Comparison of ENCODE assay signal across 22 mouse cellular contexts in the genomic region with DNA sequence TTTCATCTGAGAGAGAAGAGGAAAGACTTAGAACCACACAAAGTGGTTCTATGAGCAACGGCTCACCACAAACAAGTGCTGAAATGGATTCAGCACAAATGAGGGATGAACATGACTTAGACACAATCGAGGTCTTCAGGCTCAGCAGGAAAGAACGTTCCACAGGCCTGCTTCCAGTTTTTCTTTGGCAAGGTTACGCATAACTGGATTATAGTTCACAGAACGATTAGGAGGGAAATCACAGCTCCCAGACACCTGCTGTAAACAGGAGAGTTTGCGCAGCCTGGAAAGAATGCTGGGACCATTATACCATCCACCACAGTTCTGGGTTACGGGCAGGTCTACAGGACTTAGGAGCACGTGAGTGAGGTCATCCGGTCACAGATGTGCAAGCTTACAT. TPM values are rescaled to one million over a fixed set of nuclear protein-coding genes. Genes with fewer than 3 reads are reported as not detected.
A peak's percentile ranks its signal among the peaks of the same experiment; 100 is the strongest.
DNase-seq lines count a peak whose midpoint lies in the region; ATAC-seq lines count a peak whose summit lies in the region.
"Had no signal": no experiment of that assay in that cellular context is flagged by ENCODE, and none has a peak within 500 bp of the region (broad histone marks: within the 10 kb centered on the region; RNA-seq: fewer than 3 reads in every experiment).

No protein-coding gene starts in this region.

- peaks cover 60% of the 10 kb centered on the region for H3K36me3 ChIP-seq in erythroblast, embryonic 14.5 days (ENCODE audit: control insufficient read depth)
- peaks cover 6% of the 10 kb centered on the region; the same call in 1 of the 2 replicates for H3K36me3 ChIP-seq in kidney, embryonic 16.5 days (ENCODE audit: insufficient read depth, low read length)
- H3K36me3 ChIP-seq in liver, embryonic 16.5 days (ENCODE audit: control insufficient read depth, insufficient read depth) = peaks cover 2% of the 10 kb centered on the region
- H3K36me3 ChIP-seq: limb, embryonic 13.5 days had no signal

- H3K4me3 ChIP-seq in erythroblast, embryonic 14.5 days (replicated peaks) = peak overlapping the region; percentile 63
- no peak overlapping the region for H3K4me3 ChIP-seq in kidney, embryonic 16.5 days (ENCODE audit: low read length)
- H3K4me3 ChIP-seq in brown adipose tissue, adult 24 weeks (ENCODE audit: insufficient read depth, low read depth, low read length) = no peak overlapping the region
- H3K4me3 ChIP-seq in liver, embryonic 16.5 days (ENCODE audit: low read depth, low read length) = peak overlapping the region; percentile 45
- H3K4me3 ChIP-seq: gastrocnemius, adult 2 months; hindbrain, embryonic 15.5 days; limb, embryonic 13.5 days; midbrain, embryonic 12.5 days; neural tube, embryonic 13.5 days had no signal

- H3K27me3 ChIP-seq in erythroblast, embryonic 14.5 days (ENCODE audit: control insufficient read depth) = no peaks in the 10 kb centered on the region
- H3K27me3 ChIP-seq in kidney, embryonic 16.5 days (ENCODE audit: insufficient read depth, low read length) = no peaks in the 10 kb centered on the region
- H3K27me3 ChIP-seq in liver, embryonic 16.5 days (ENCODE audit: control insufficient read depth, insufficient read depth, low read depth, low read length) = no peaks in the 10 kb centered on the region
- H3K27me3 ChIP-seq: hindbrain, embryonic 15.5 days; neural tube, embryonic 13.5 days had no signal

- no peak for DNase-seq in kidney, postnatal 25 days
- DNase-seq in left cerebral cortex, adult 9 months (ENCODE audit: low spot score in 2 of 2) = no peak
- DNase-seq: adrenal gland, postnatal 14 days; cerebellum, adult 11-12 months; cerebellum, postnatal 36 days; forebrain, postnatal 0 days; gastrocnemius, adult 2 months; heart, postnatal 36 days; right cerebral cortex, adult 18-20 months; thymus, postnatal 25 days had no signal

- no peak overlapping the region for H3K9ac ChIP-seq in kidney, embryonic 16.5 days (replicated peaks; ENCODE audit: low read length)
- peak overlapping the region; percentile 52 for H3K9ac ChIP-seq in liver, embryonic 16.5 days (ENCODE audit: low read depth, low read length)
- H3K9ac ChIP-seq: forebrain, postnatal 0 days; hindbrain, embryonic 15.5 days; limb, embryonic 13.5 days; midbrain, embryonic 12.5 days; neural tube, embryonic 13.5 days had no signal

- H3K9me3 ChIP-seq in erythroblast, embryonic 14.5 days (ENCODE audit: control insufficient read depth, low read length) = no peaks in the 10 kb centered on the region
- no peaks in the 10 kb centered on the region for H3K9me3 ChIP-seq in kidney, embryonic 16.5 days (ENCODE audit: low read length)
- no peaks in the 10 kb centered on the region for H3K9me3 ChIP-seq in liver, embryonic 16.5 days (replicated peaks; ENCODE audit: control insufficient read depth, low read length)
- H3K9me3 ChIP-seq: G1E; hindbrain, embryonic 15.5 days; limb, embryonic 13.5 days; midbrain, embryonic 12.5 days; neural tube, embryonic 13.5 days had no signal

- peak overlapping the region; percentile 59; the same call in 1 of the 2 replicates for H3K27ac ChIP-seq in kidney, embryonic 16.5 days (ENCODE audit: low read length)
- H3K27ac ChIP-seq in brown adipose tissue, adult 24 weeks (replicated peaks; ENCODE audit: low read depth, low read length) = peak overlapping the region; percentile 66
- H3K27ac ChIP-seq in liver, embryonic 16.5 days (ENCODE audit: low read length) = peak overlapping the region; percentile 88
- H3K27ac ChIP-seq: gastrocnemius, adult 2 months; hindbrain, embryonic 15.5 days; limb, embryonic 13.5 days; midbrain, embryonic 12.5 days; neural tube, embryonic 13.5 days had no signal

- WGBS in kidney, embryonic 16.5 days = 77% methylated on average over 9 of the region's 9 CpGs
- 83% methylated on average over 9 of the region's 9 CpGs for WGBS in liver, embryonic 16.5 days (ENCODE audit: insufficient replicate concordance)

- peaks cover 73% of the 10 kb centered on the region for H3K4me1 ChIP-seq in erythroblast, embryonic 14.5 days (ENCODE audit: control insufficient read depth)
- peaks cover 53% of the 10 kb centered on the region for H3K4me1 ChIP-seq in kidney, embryonic 16.5 days (ENCODE audit: insufficient read depth, low read length)
- H3K4me1 ChIP-seq in brown adipose tissue, adult 24 weeks (ENCODE audit: control insufficient read depth, insufficient read depth, insufficient read length, low read length) = peaks cover 17% of the 10 kb centered on the region
- peaks cover 50% of the 10 kb centered on the region for H3K4me1 ChIP-seq in liver, embryonic 16.5 days (ENCODE audit: control insufficient read depth, low read depth, low read length)

- no peak for ATAC-seq in erythroblast, adult 5-6 weeks (replicated peaks; ENCODE audit: low FRiP score, poor library complexity, severe bottlenecking)
- no peak for ATAC-seq in kidney, embryonic 16.5 days (ENCODE audit: low FRiP score, low TSS enrichment)
- ATAC-seq in liver, embryonic 16.5 days (ENCODE audit: low read depth) = no peak
- ATAC-seq: activated CD4-positive, CD25-positive, alpha-beta regulatory T cell, adult 4 months; forebrain, postnatal 0 days; intestine, embryonic 16.5 days had no signal

- H3K4me2 ChIP-seq in kidney, embryonic 16.5 days (replicated peaks; ENCODE audit: low read depth, low read length) = no peak overlapping the region
- peak overlapping the region; percentile 60 for H3K4me2 ChIP-seq in liver, embryonic 16.5 days (ENCODE audit: low read depth, low read length)
- H3K4me2 ChIP-seq: hindbrain, embryonic 15.5 days; limb, embryonic 13.5 days; midbrain, embryonic 12.5 days; neural tube, embryonic 13.5 days had no signal

RNA-seq across cellular contexts. Expression of a gene that starts 7.9 kb away (rescaled TPM):
- 8.5 and 12.2 TPM in 2 replicates for polyA plus RNA-seq in erythroblast, embryonic 14.5 days (2012)
- total RNA-seq in erythroblast, adult 5-6 weeks (2015; ENCODE audit: low replicate concordance) = 1,227 and 1,297 TPM in 2 replicates
- total RNA-seq in erythroblast, adult 5-6 weeks (2017; ENCODE audit: low replicate concordance) = 2,096 and 2,327 TPM in 2 replicates
- polyA plus RNA-seq in kidney, embryonic 16.5 days (2015; fragmentation: Nextera tagmentation; extraction: Ambion mirVana) = 109 and 111 TPM in 2 replicates
- 532 and 638 TPM in 2 replicates for polyA plus RNA-seq in brown adipose tissue, adult 24 weeks (2012; ENCODE audit: insufficient read depth, insufficient read length, missing spikeins)
- polyA plus RNA-seq in liver, embryonic 16.5 days (2015; fragmentation: Nextera tagmentation; extraction: Ambion mirVana) = 92.7 and 96.5 TPM in 2 replicates

RNA-seq across cellular contexts. Expression of a gene that starts 39.1 kb away (rescaled TPM):
- polyA plus RNA-seq in erythroblast, embryonic 14.5 days (2012) = 0.27 and 0.33 TPM in 2 replicates
- total RNA-seq in erythroblast, adult 5-6 weeks (2015; ENCODE audit: low replicate concordance) = 4.0 and 7.3 TPM in 2 replicates
- total RNA-seq in erythroblast, adult 5-6 weeks (2017; ENCODE audit: low replicate concordance) = 8.2 and 9.4 TPM in 2 replicates
- 138 and 144 TPM in 2 replicates for polyA plus RNA-seq in kidney, embryonic 16.5 days (2015; fragmentation: Nextera tagmentation; extraction: Ambion mirVana)
- 27.1 and 43.2 TPM in 2 replicates for polyA plus RNA-seq in brown adipose tissue, adult 24 weeks (2012; ENCODE audit: insufficient read depth, insufficient read length, missing spikeins)
- 29.1 and 30.0 TPM in 2 replicates for polyA plus RNA-seq in liver, embryonic 16.5 days (2015; fragmentation: Nextera tagmentation; extraction: Ambion mirVana)

Comparison
In these comparisons a context has a peak if more than half of its experiments do, and no peak if none do; other contexts are left out.
1. H3K4me3 ChIP-seq: peak in erythroblast, embryonic 14.5 days (single experiment) and liver, embryonic 16.5 days (single experiment); none in kidney, embryonic 16.5 days (single experiment) and brown adipose tissue, adult 24 weeks (single experiment).
2. RNA of a gene that starts 39.1 kb away (polyA plus RNA-seq): 138 to 144 TPM in kidney, embryonic 16.5 days, 29.1 to 30.0 TPM in liver, embryonic 16.5 days and 27.1 to 43.2 TPM in brown adipose tissue, adult 24 weeks; 0.27 to 0.33 TPM in erythroblast, embryonic 14.5 days; every median in the first group is over 10 times any median in the second.
3. Peak in every context shown above with its lines, with median percentiles within 50 percentile points of each other: H3K27ac ChIP-seq.